Mouse (Mus musculus) kidney, postnatal 10 days (tissue): ENCODE data around the gene Stxbp5.
"Not testable (repeated sequence)": the region's sequence is repeated elsewhere in the genome, so short reads cannot be mapped to it uniquely, and the experiment has no call there.

ENCODE experiments used
- DNase-seq: peaks from one replicate; pipeline ENCODE4 v3.0.0; 2021; ENCODE audit warnings: mixed read lengths

The Stxbp5 gene

GRCm38 (mm10) chr10:9901071-9901696 lies at the start of gene Stxbp5:
Gene Stxbp5, minus strand, starts transcription at chr10:9901079.
- peak; percentile 90 for DNase-seq

GRCm38 (mm10) chr10:9912395-9912794 lies 11.5 kb upstream of the Stxbp5 start:
- no peak for DNase-seq

GRCm38 (mm10) chr10:9907919-9908502 lies 7.1 kb upstream of the Stxbp5 start:
- DNase-seq: peak; percentile 18

GRCm38 (mm10) chr10:9907519-9907918 lies 6.6 kb upstream of the Stxbp5 start:
- DNase-seq: no peak

GRCm38 (mm10) chr10:9906185-9906584 lies 5.3 kb upstream of the Stxbp5 start:
- no peak for DNase-seq

- peak; percentile 83 for DNase-seq
Measured at GRCm38 (mm10) chr10:9901697-9902239, 889 bp upstream of the Stxbp5 start.

GRCm38 (mm10) chr10:9900315-9901070 lies 386 bp downstream of the Stxbp5 start:
- DNase-seq: peak; percentile 62

GRCm38 (mm10) chr10:9899816-9900215 lies 1.1 kb downstream of the Stxbp5 start:
- DNase-seq: no peak

- DNase-seq: peak; percentile 16
Measured at GRCm38 (mm10) chr10:9899086-9899485, 1.8 kb downstream of the Stxbp5 start.

- DNase-seq: no peak
Measured at GRCm38 (mm10) chr10:9897852-9898251, 3.0 kb downstream of the Stxbp5 start.

GRCm38 (mm10) chr10:9893562-9893961 lies 7.3 kb downstream of the Stxbp5 start:
- DNase-seq: no peak

GRCm38 (mm10) chr10:9889651-9890050 lies 11.2 kb downstream of the Stxbp5 start:
- DNase-seq: no peak

- no peak for DNase-seq
Measured at GRCm38 (mm10) chr10:9888655-9889054, 12.2 kb downstream of the Stxbp5 start.

GRCm38 (mm10) chr10:9881781-9882320 lies 19.0 kb downstream of the Stxbp5 start:
- not testable (repeated sequence) for DNase-seq

- no peak for DNase-seq
Measured at GRCm38 (mm10) chr10:9880070-9880728, 20.7 kb downstream of the Stxbp5 start.

- DNase-seq: no peak
Measured at GRCm38 (mm10) chr10:9878821-9879489, 21.9 kb downstream of the Stxbp5 start.

GRCm38 (mm10) chr10:9875905-9876304 lies 25.0 kb downstream of the Stxbp5 start:
- no peak for DNase-seq

- no peak for DNase-seq
Measured at GRCm38 (mm10) chr10:9872143-9872542, 28.7 kb downstream of the Stxbp5 start.

GRCm38 (mm10) chr10:9866793-9867579 lies 33.9 kb downstream of the Stxbp5 start:
- DNase-seq: peak; percentile 42

GRCm38 (mm10) chr10:9860022-9860421 lies 40.9 kb downstream of the Stxbp5 start:
- no peak for DNase-seq

GRCm38 (mm10) chr10:9859476-9859875 lies 41.4 kb downstream of the Stxbp5 start:
- DNase-seq: no peak
